Mouse (Mus musculus) lung, embryonic 14.5 days (tissue): ENCODE measurements around the gene Gca. TPM values are rescaled to one million over a fixed set of nuclear protein-coding genes. Genes with fewer than 3 reads are reported as not detected.
"Not testable (repeated sequence)": the region's sequence is repeated elsewhere in the genome, so short reads cannot be mapped to it uniquely, and the experiment has no call there.

ENCODE experiments used
- ATAC-seq: fragments of 200-750 bp; cut with Nextera tagmentation; 2 replicates; pipeline ENCODE4 v1.8.0; 2017; ENCODE audit warnings: mild to moderate bottlenecking, moderate TSS enrichment, moderate library complexity; ENCODE audit not compliant: insufficient read depth
- DNase-seq: peaks from one replicate; pipeline ENCODE4 v3.0.0-alpha.2; 2015
- H3K27ac ChIP-seq: fragments of 300-500 bp; sonication (generic); 2 replicates; pipeline ENCODE4 v1.5.1; 2014; ENCODE audit warnings: low read depth, mild to moderate bottlenecking, moderate library complexity
- H3K27me3 ChIP-seq: fragments of 300-500 bp; sonication (generic); 2 replicates; pipeline ENCODE4 v1.6.1; 2014; ENCODE audit warnings: low read length, control low read depth; ENCODE audit not compliant: insufficient read depth
- H3K36me3 ChIP-seq: fragments of 300-500 bp; sonication (generic); 2 replicates; pipeline ENCODE4 v1.6.1; 2014; ENCODE audit warnings: control low read depth; ENCODE audit not compliant: insufficient read depth
- H3K4me1 ChIP-seq: fragments of 300-500 bp; sonication (generic); 2 replicates; pipeline ENCODE4 v1.6.1; 2014; ENCODE audit warnings: antibody characterized with exemption, control low read depth; ENCODE audit not compliant: insufficient read depth
- H3K4me2 ChIP-seq: fragments of 300-500 bp; sonication (generic); 2 replicates; pipeline ENCODE4 v1.6.1; 2014; ENCODE audit warnings: mild to moderate bottlenecking
- H3K4me3 ChIP-seq: fragments of 300-500 bp; sonication (generic); 2 replicates; pipeline ENCODE4 v1.5.1; 2014; ENCODE audit warnings: low read depth, low read length
- H3K9ac ChIP-seq: fragments of 300-500 bp; sonication (generic); 2 replicates; pipeline ENCODE4 v1.6.1; 2014
- H3K9me3 ChIP-seq: fragments of 300-500 bp; sonication (generic); 2 replicates; pipeline ENCODE4 v1.6.1; 2016; ENCODE audit warnings: low read depth, low read length, control low read depth
- CTCF ChIP-seq: IDR thresholded peaks from 2 replicates; pipeline ENCODE4 v1.5.1; 2016; ENCODE audit warnings: antibody characterized with exemption, low read depth
- WGBS: fragments of 180-500 bp; shearing (Covaris S2); extraction: QIAGEN DNeasy Blood & Tissue Kit; methylation state at CpG from one replicate; pipeline ENCODE4 v1.1.7; 2014; 5-methylcytosine and 5-hydroxymethylcytosine counted together
- polyA plus RNA-seq: library from polyadenylated mRNA; unstranded; fragments of >200 nt; fragmentation: Nextera tagmentation; extraction: Ambion mirVana; gene quantifications from 2 replicates; pipeline ENCODE4 v1.2.1, GENCODE M21; 2014

Gene Gca
- polyA plus RNA-seq, 1 experiment from 2014 or later = 5.5 TPM

DNA sequence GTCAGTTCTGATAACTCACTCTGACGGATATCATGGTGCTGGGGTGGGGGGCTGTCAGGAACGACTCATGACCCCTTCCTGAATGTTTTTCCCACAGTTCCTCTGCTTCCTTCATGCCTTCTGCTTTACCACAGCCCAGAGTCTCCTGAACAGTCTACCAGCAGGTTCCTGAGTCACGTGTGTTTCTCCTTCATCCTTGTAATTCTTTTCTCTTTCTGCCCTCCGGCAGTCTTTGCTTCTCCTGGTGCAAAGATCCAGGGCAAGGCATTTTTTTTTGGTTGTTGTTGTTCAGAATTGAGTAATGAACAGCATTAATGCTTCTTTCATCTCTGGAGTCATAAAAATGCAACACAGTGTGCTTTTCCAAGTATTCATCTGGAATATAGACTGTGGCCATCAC lies 6.7 kb downstream of the Gca start:
- no peaks in the 10 kb centered on the region for H3K4me1 ChIP-seq
- H3K9ac ChIP-seq = no peak overlapping the region
- no peak overlapping the region for H3K4me2 ChIP-seq
- DNase-seq (no peak), ATAC-seq (no peak)
- H3K27me3 ChIP-seq = no peaks in the 10 kb centered on the region
- 67% methylated on average over 4 of the region's 4 CpGs for WGBS
- no peaks in the 10 kb centered on the region for H3K9me3 ChIP-seq
- no peak overlapping the region for H3K4me3 ChIP-seq
- no peak overlapping the region for H3K27ac ChIP-seq
- H3K36me3 ChIP-seq = no peaks in the 10 kb centered on the region
- no peak for TF ChIP-seq CTCF

DNA sequence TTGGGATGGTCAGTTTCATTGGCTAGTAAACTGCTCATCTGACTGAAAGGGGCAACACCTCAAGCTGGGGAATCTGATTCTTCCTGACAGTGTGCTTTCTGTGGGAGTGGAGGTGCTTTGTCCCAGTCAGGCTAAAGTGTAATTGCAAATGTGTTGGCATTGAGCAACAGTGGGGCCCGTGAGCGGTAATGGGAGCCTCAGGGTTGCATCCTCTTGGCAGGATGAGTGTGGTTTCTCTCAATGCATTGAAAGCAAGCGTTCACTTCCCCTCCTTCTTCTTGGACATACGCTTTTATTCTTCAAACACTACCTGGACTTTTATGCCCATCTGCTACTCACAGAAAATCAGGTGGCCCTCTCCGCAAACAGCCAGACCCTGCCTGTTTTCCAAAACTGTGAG lies 8.7 kb downstream of the Gca start:
- no peak for TF ChIP-seq CTCF
- 94% methylated on average over 5 of the region's 5 CpGs for WGBS
- Histone ChIP-seq H3K27me3 (no peaks in the 10 kb centered on the region), H3K9me3 (no peaks in the 10 kb centered on the region), H3K36me3 (no peaks in the 10 kb centered on the region), H3K4me3 (no peak overlapping the region), H3K4me2 (no peak overlapping the region), H3K27ac (no peak overlapping the region), H3K9ac (no peak overlapping the region), H3K4me1 (no peaks in the 10 kb centered on the region)
- DNase-seq (no peak), ATAC-seq (no peak)

DNA sequence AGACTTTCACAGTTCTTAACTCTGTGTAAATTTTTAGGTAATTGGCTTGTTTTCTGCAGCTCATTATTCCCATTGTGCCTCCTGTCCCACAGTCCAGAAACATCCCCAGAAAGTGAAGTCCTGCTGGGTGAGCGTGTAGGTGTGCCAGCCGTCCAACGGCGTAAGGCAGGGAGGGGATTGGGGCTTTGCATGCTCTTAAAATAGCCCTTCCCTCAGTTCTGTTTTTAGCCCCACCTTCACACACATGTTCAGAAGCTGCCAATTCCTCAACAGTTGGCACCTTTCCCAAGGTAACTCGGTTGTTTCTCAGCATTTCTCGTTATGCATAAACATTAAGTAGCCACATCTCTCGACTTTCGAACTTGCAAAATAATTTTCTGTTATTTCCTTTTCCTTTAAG lies 17.6 kb downstream of the Gca start:
- no peak overlapping the region for H3K27ac ChIP-seq
- no peaks in the 10 kb centered on the region for H3K4me1 ChIP-seq
- ATAC-seq = no peak
- 83% methylated on average over 8 of the region's 8 CpGs for WGBS
- H3K36me3 ChIP-seq = no peaks in the 10 kb centered on the region
- no peaks in the 10 kb centered on the region for H3K9me3 ChIP-seq
- H3K9ac ChIP-seq = no peak overlapping the region
- H3K4me3 ChIP-seq = no peak overlapping the region
- H3K27me3 ChIP-seq = no peaks in the 10 kb centered on the region
- no peak for TF ChIP-seq CTCF
- no peak overlapping the region for H3K4me2 ChIP-seq
- DNase-seq = no peak

DNA sequence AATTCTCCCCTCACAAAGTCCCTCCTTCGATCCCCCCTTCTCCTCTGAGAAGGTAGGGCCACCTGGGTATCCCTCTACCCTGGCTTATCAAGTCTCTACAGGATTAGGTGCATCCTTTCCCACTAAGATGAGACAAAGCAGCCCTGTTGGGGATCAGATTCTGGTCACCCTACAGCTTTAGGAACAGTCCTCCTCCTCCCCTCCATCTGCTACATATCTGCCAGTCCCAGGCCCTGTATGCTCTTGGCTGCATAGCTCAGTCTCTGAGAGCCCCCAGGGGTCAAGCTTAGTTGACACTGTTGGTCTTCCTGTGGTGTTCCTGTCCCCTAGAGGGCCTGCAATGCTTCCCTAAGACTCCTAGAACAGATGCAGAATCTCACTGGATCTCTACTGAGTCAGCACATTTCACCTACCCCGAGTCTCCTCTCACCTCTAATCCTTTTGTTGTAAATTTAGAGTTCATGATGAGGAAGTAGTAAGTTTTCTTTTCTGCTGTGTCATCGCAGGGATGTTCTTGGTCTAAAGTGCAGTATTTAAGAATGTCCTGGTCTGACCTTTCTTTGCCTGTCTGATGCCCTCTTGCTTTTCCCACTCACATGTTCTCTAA lies 21.0 kb downstream of the Gca start:
- Histone ChIP-seq H3K27ac (no peak overlapping the region), H3K9me3 (no peaks in the 10 kb centered on the region), H3K27me3 (no peaks in the 10 kb centered on the region), H3K9ac (no peak overlapping the region), H3K4me2 (no peak overlapping the region), H3K36me3 (no peaks in the 10 kb centered on the region), H3K4me3 (no peak overlapping the region), H3K4me1 (no peaks in the 10 kb centered on the region)
- DNase-seq = no peak
- no peak for ATAC-seq
- TF ChIP-seq CTCF = no peak
- 61% methylated on average over 3 of the region's 3 CpGs for WGBS

DNA sequence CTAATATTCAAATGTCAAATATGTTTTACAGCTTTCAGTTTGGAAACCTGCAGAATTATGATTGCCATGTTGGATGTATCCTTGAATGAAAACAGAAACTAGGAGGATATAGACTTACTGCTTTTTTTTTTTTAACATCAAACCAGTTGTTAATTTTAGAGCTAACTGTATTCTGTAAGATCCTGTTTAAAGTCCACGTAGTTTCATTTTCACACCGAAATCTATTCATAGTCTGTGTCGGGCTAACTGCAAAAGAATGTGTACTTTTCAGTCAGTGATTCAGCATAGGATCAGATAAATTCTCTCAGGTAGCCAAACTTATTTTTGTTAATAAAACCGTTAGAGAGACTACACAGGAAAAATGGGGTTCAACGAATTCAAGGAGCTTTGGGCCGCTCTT lies 21.8 kb downstream of the Gca start:
- Histone ChIP-seq H3K9me3 (no peaks in the 10 kb centered on the region), H3K4me2 (no peak overlapping the region), H3K4me1 (no peaks in the 10 kb centered on the region), H3K9ac (no peak overlapping the region), H3K4me3 (no peak overlapping the region), H3K36me3 (no peaks in the 10 kb centered on the region), H3K27ac (no peak overlapping the region), H3K27me3 (no peaks in the 10 kb centered on the region)
- DNase-seq = no peak
- no peak for TF ChIP-seq CTCF
- WGBS = 88% methylated on average over 6 of the region's 6 CpGs
- no peak for ATAC-seq

DNA sequence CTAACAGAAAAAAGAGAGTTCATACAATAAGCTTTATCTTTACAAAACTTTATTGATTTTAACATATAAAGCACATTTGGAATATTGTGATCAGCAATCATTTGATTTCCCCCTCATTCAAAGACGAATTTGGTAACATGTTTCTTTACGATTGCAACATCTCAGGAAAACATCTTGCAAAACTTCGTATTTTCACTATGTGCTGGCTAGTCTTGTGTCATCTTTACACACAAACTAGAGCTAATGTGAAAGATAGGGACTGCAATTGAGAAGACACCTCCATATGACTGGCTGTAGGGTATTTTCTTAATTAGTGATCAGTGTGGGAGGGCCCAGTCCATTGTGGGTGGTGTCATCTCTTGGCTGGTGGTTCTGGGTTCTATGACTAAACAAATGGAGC lies 42.2 kb downstream of the Gca start:
- no peak for DNase-seq
- no peaks in the 10 kb centered on the region for H3K27me3 ChIP-seq
- no peak overlapping the region for H3K4me3 ChIP-seq
- H3K27ac ChIP-seq = no peak overlapping the region
- H3K9me3 ChIP-seq = no peaks in the 10 kb centered on the region
- H3K4me1 ChIP-seq = no peaks in the 10 kb centered on the region
- ATAC-seq = no peak
- H3K9ac ChIP-seq = no peak overlapping the region
- 81% methylated on average over 3 of the region's 3 CpGs for WGBS
- no peak for TF ChIP-seq CTCF
- H3K36me3 ChIP-seq = no peaks in the 10 kb centered on the region
- no peak overlapping the region for H3K4me2 ChIP-seq

DNA sequence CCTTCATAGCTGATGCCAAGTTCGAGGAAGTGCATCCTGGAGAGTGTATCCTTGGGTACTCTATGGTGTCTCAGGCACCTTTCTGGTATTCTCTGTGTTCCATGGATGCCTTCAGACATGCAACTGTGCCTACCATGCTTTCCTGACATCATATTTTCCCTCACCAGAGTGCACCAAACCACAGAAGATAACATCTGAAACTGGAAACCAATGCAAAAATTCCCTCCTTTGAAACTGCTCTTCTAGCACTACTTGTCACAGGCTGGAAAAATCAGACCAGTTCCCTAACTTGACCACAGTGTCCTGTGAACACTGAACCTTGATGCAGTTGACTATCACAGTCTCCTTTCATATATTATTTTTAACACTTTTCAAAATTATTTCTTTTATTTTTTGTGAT lies 45.5 kb downstream of the Gca start:
- WGBS = 70% methylated on average over 1 of the region's 1 CpGs
- DNase-seq (no peak), ATAC-seq (no peak)
- Histone ChIP-seq H3K9ac (no peak overlapping the region), H3K9me3 (no peaks in the 10 kb centered on the region), H3K4me2 (no peak overlapping the region), H3K27me3 (no peaks in the 10 kb centered on the region), H3K27ac (no peak overlapping the region), H3K36me3 (no peaks in the 10 kb centered on the region), H3K4me1 (no peaks in the 10 kb centered on the region), H3K4me3 (no peak overlapping the region)
- no peak for TF ChIP-seq CTCF

DNA sequence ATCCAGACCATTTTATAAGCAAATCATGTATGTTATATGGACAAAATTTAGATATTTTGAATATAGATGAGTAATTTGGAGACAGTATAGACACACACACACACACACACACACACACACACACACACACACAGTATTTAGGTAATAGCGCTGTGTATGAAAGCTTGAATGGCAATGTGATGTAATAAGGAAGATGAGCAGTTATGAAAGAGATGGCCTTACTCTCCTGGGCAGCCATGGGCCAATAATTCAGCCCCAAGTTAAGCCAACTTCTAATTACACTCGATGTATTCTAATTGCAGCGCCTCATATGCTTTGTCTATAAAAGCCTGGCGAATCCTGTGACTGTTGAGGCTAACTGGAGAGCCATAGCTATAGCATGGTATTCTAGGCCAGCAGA lies 50.3 kb downstream of the Gca start:
- H3K4me2 ChIP-seq, H3K27me3 ChIP-seq, ATAC-seq, H3K9me3 ChIP-seq, H3K27ac ChIP-seq, DNase-seq, H3K4me1 ChIP-seq, H3K36me3 ChIP-seq, H3K4me3 ChIP-seq, H3K9ac ChIP-seq: not testable (repeated sequence)
- WGBS = 83% methylated on average over 4 of the region's 4 CpGs
